Mouse (Mus musculus): ENCODE results near the gene Clip2. TPM values are rescaled to one million over a fixed set of nuclear protein-coding genes. Genes with fewer than 3 reads are reported as not detected.

Gene Clip2
- polyA plus RNA-seq, 1 experiment from 2014 or later: 15.4 TPM

- Histone ChIP-seq H3K27me3 (ENCODE audit: control insufficient read depth, insufficient read depth, low read length) (no peaks in the 10 kb centered on the region), H3K4me3 (ENCODE audit: low read depth, low read length) (no peak overlapping the region), H3K9me3 (ENCODE audit: control insufficient read depth, low read length) (no peaks in the 10 kb centered on the region), H3K9ac (replicated peaks; ENCODE audit: low read depth, low read length) (no peak overlapping the region), H3K27ac (ENCODE audit: low read depth, low read length) (no peak overlapping the region), H3K4me2 (ENCODE audit: low read depth, low read length) (no peak overlapping the region), H3K4me1 (ENCODE audit: control insufficient read depth, insufficient read depth, low read length) (0 out of 2 replicates have a peak, but pooled peaks cover under 1% of the 10 kb centered on the region), H3K36me3 (ENCODE audit: control insufficient read depth, insufficient read depth, low read length) (peaks cover 58% of the 10 kb centered on the region)
- 100% methylated on average over 4 of the region's 4 CpGs for WGBS
- ATAC-seq (ENCODE audit: low read depth): no peak
These were observed 59.3 kb downstream of the Clip2 start for GRCm38 (mm10) chr5:134492956-134493355.

GRCm38 (mm10) chr5:134491712-134492417 is 60.4 kb downstream of the Clip2 start:
- H3K4me3 ChIP-seq (ENCODE audit: low read depth, low read length): no peak overlapping the region
- peak overlapping the region; percentile 22; the same call in 1 of the 2 replicates for H3K27ac ChIP-seq (ENCODE audit: low read depth, low read length)
- H3K9me3 ChIP-seq (ENCODE audit: control insufficient read depth, low read length): no peaks in the 10 kb centered on the region
- H3K36me3 ChIP-seq (ENCODE audit: control insufficient read depth, insufficient read depth, low read length): peaks cover 54% of the 10 kb centered on the region
- H3K27me3 ChIP-seq (ENCODE audit: control insufficient read depth, insufficient read depth, low read length): no peaks in the 10 kb centered on the region
- no peak overlapping the region for H3K9ac ChIP-seq (replicated peaks; ENCODE audit: low read depth, low read length)
- WGBS: 26% methylated on average over 18 of the region's 18 CpGs
- no peak overlapping the region for H3K4me2 ChIP-seq (ENCODE audit: low read depth, low read length)
- H3K4me1 ChIP-seq (ENCODE audit: control insufficient read depth, insufficient read depth, low read length): 0 out of 2 replicates have a peak, but pooled peaks cover 2% of the 10 kb centered on the region
- no peak for ATAC-seq (ENCODE audit: low read depth)

- Histone ChIP-seq H3K9me3 (ENCODE audit: control insufficient read depth, low read length) (no peaks in the 10 kb centered on the region), H3K4me2 (ENCODE audit: low read depth, low read length) (no peak overlapping the region), H3K27ac (ENCODE audit: low read depth, low read length) (no peak overlapping the region), H3K4me3 (ENCODE audit: low read depth, low read length) (no peak overlapping the region), H3K9ac (replicated peaks; ENCODE audit: low read depth, low read length) (no peak overlapping the region), H3K27me3 (ENCODE audit: control insufficient read depth, insufficient read depth, low read length) (no peaks in the 10 kb centered on the region), H3K36me3 (ENCODE audit: control insufficient read depth, insufficient read depth, low read length) (peaks cover 48% of the 10 kb centered on the region), H3K4me1 (ENCODE audit: control insufficient read depth, insufficient read depth, low read length) (0 out of 2 replicates have a peak, but pooled peaks cover 2% of the 10 kb centered on the region)
- ATAC-seq (ENCODE audit: low read depth): no peak
- WGBS: 95% methylated on average over 2 of the region's 2 CpGs
These were observed 61.0 kb downstream of the Clip2 start for GRCm38 (mm10) chr5:134491206-134491605.

GRCm38 (mm10) chr5:134490465-134490864 is 61.8 kb downstream of the Clip2 start:
- Histone ChIP-seq H3K9me3 (ENCODE audit: control insufficient read depth, low read length) (no peaks in the 10 kb centered on the region), H3K27ac (ENCODE audit: low read depth, low read length) (no peak overlapping the region), H3K4me3 (ENCODE audit: low read depth, low read length) (no peak overlapping the region), H3K9ac (replicated peaks; ENCODE audit: low read depth, low read length) (no peak overlapping the region), H3K4me2 (ENCODE audit: low read depth, low read length) (no peak overlapping the region), H3K4me1 (ENCODE audit: control insufficient read depth, insufficient read depth, low read length) (0 out of 2 replicates have a peak, but pooled peaks cover 2% of the 10 kb centered on the region), H3K36me3 (ENCODE audit: control insufficient read depth, insufficient read depth, low read length) (peaks cover 40% of the 10 kb centered on the region), H3K27me3 (ENCODE audit: control insufficient read depth, insufficient read depth, low read length) (no peaks in the 10 kb centered on the region)
- no peak for ATAC-seq (ENCODE audit: low read depth)
- WGBS: 90% methylated on average over 12 of the region's 12 CpGs

- H3K36me3 ChIP-seq (ENCODE audit: control insufficient read depth, insufficient read depth, low read length): peaks cover 36% of the 10 kb centered on the region
- 0 out of 2 replicates have a peak, but pooled peaks cover 2% of the 10 kb centered on the region for H3K4me1 ChIP-seq (ENCODE audit: control insufficient read depth, insufficient read depth, low read length)
- no peaks in the 10 kb centered on the region for H3K9me3 ChIP-seq (ENCODE audit: control insufficient read depth, low read length)
- no peaks in the 10 kb centered on the region for H3K27me3 ChIP-seq (ENCODE audit: control insufficient read depth, insufficient read depth, low read length)
- WGBS: 35% methylated on average over 9 of the region's 9 CpGs
- no peak overlapping the region for H3K4me3 ChIP-seq (ENCODE audit: low read depth, low read length)
- no peak overlapping the region for H3K9ac ChIP-seq (replicated peaks; ENCODE audit: low read depth, low read length)
- H3K4me2 ChIP-seq (ENCODE audit: low read depth, low read length): no peak overlapping the region
- H3K27ac ChIP-seq (ENCODE audit: low read depth, low read length): no peak overlapping the region
- no peak for ATAC-seq (ENCODE audit: low read depth)
These were observed 62.7 kb downstream of the Clip2 start for GRCm38 (mm10) chr5:134489583-134489982.

GRCm38 (mm10) chr5:134488596-134488995 is 63.6 kb downstream of the Clip2 start:
- H3K4me2 ChIP-seq (ENCODE audit: low read depth, low read length): no peak overlapping the region
- no peak overlapping the region for H3K9ac ChIP-seq (replicated peaks; ENCODE audit: low read depth, low read length)
- H3K9me3 ChIP-seq (ENCODE audit: control insufficient read depth, low read length): no peaks in the 10 kb centered on the region
- H3K4me1 ChIP-seq (ENCODE audit: control insufficient read depth, insufficient read depth, low read length): 0 out of 2 replicates have a peak, but pooled peaks cover 2% of the 10 kb centered on the region
- 87% methylated on average over 4 of the region's 4 CpGs for WGBS
- H3K27me3 ChIP-seq (ENCODE audit: control insufficient read depth, insufficient read depth, low read length): no peaks in the 10 kb centered on the region
- no peak overlapping the region for H3K27ac ChIP-seq (ENCODE audit: low read depth, low read length)
- no peak overlapping the region for H3K4me3 ChIP-seq (ENCODE audit: low read depth, low read length)
- no peak for ATAC-seq (ENCODE audit: low read depth)
- H3K36me3 ChIP-seq (ENCODE audit: control insufficient read depth, insufficient read depth, low read length): peaks cover 30% of the 10 kb centered on the region

GRCm38 (mm10) chr5:134488042-134488441 is 64.2 kb downstream of the Clip2 start:
- H3K9me3 ChIP-seq (ENCODE audit: control insufficient read depth, low read length): no peaks in the 10 kb centered on the region
- 30% methylated on average over 10 of the region's 10 CpGs for WGBS
- H3K36me3 ChIP-seq (ENCODE audit: control insufficient read depth, insufficient read depth, low read length): peaks cover 28% of the 10 kb centered on the region
- no peak for ATAC-seq (ENCODE audit: low read depth)
- no peak overlapping the region for H3K9ac ChIP-seq (replicated peaks; ENCODE audit: low read depth, low read length)
- H3K27me3 ChIP-seq (ENCODE audit: control insufficient read depth, insufficient read depth, low read length): no peaks in the 10 kb centered on the region
- H3K27ac ChIP-seq (ENCODE audit: low read depth, low read length): no peak overlapping the region
- 0 out of 2 replicates have a peak, but pooled peaks cover 2% of the 10 kb centered on the region for H3K4me1 ChIP-seq (ENCODE audit: control insufficient read depth, insufficient read depth, low read length)
- H3K4me2 ChIP-seq (ENCODE audit: low read depth, low read length): no peak overlapping the region
- H3K4me3 ChIP-seq (ENCODE audit: low read depth, low read length): no peak overlapping the region

- H3K4me3 ChIP-seq (ENCODE audit: low read depth, low read length): no peak overlapping the region
- ATAC-seq (ENCODE audit: low read depth): peak; percentile 56
- no peak overlapping the region for H3K4me2 ChIP-seq (ENCODE audit: low read depth, low read length)
- no peak overlapping the region for H3K27ac ChIP-seq (ENCODE audit: low read depth, low read length)
- H3K4me1 ChIP-seq (ENCODE audit: control insufficient read depth, insufficient read depth, low read length): 0 out of 2 replicates have a peak, but pooled peaks cover 2% of the 10 kb centered on the region
- H3K9ac ChIP-seq (replicated peaks; ENCODE audit: low read depth, low read length): no peak overlapping the region
- peaks cover 18% of the 10 kb centered on the region for H3K36me3 ChIP-seq (ENCODE audit: control insufficient read depth, insufficient read depth, low read length)
- no peaks in the 10 kb centered on the region for H3K9me3 ChIP-seq (ENCODE audit: control insufficient read depth, low read length)
- H3K27me3 ChIP-seq (ENCODE audit: control insufficient read depth, insufficient read depth, low read length): no peaks in the 10 kb centered on the region
- WGBS: 61% methylated on average over 13 of the region's 13 CpGs
These were observed 66.2 kb downstream of the Clip2 start for GRCm38 (mm10) chr5:134485900-134486665.

All from neural tube, embryonic 14.5 days (tissue).